Mouse (Mus musculus) cerebral cortex, adult 2 months (tissue): Measurements from ENCODE around the gene Tulp2.

Experiments
- WGBS: fragments of 180-500 bp; shearing (Covaris S2); methylation state at CpG from one replicate; pipeline ENCODE4 v1.1.7; 2018; 5-methylcytosine and 5-hydroxymethylcytosine counted together

Tulp2 gene

GRCm38 (mm10) chr7:45481374-45481927 is at the start of gene Tulp2:
Tulp2 (plus strand) TSS chr7:45481877.
- 51% methylated on average over 15 of the region's 15 CpGs for WGBS

- WGBS = 0% methylated on average over 7 of the region's 7 CpGs
Measured at GRCm38 (mm10) chr7:45433835-45434202, 47.9 kb upstream of the Tulp2 start.

GRCm38 (mm10) chr7:45434203-45435015 is 47.3 kb upstream of the Tulp2 start, which contains the start of gene Gys1:
Gys1 (plus strand) TSS chr7:45434844.
- under 1% methylated on average over 45 of the region's 45 CpGs for WGBS

- WGBS = 1% methylated on average over 16 of the region's 16 CpGs
Measured at GRCm38 (mm10) chr7:45435038-45435437, 46.6 kb upstream of the Tulp2 start.

GRCm38 (mm10) chr7:45436444-45436843 is 45.2 kb upstream of the Tulp2 start:
- WGBS = 97% methylated on average over 5 of the region's 5 CpGs

GRCm38 (mm10) chr7:45437046-45437445 is 44.6 kb upstream of the Tulp2 start:
- WGBS = 63% methylated on average over 6 of the region's 6 CpGs

- 39% methylated on average over 19 of the region's 19 CpGs for WGBS
Measured at GRCm38 (mm10) chr7:45437521-45438276, 44.0 kb upstream of the Tulp2 start, which contains the start of gene Ruvbl2. Ruvbl2 (minus strand) TSS chr7:45438096.

- WGBS = 90% methylated on average over 22 of the region's 22 CpGs
Measured at GRCm38 (mm10) chr7:45443526-45444420, 37.9 kb upstream of the Tulp2 start.

GRCm38 (mm10) chr7:45447325-45447990 is 34.2 kb upstream of the Tulp2 start:
- 38% methylated on average over 11 of the region's 11 CpGs for WGBS

- WGBS = 88% methylated on average over 1 of the region's 1 CpGs
Measured at GRCm38 (mm10) chr7:45449974-45450373, 31.7 kb upstream of the Tulp2 start.

- 37% methylated on average over 23 of the region's 23 CpGs for WGBS
Measured at GRCm38 (mm10) chr7:45451344-45451982, 30.2 kb upstream of the Tulp2 start.

GRCm38 (mm10) chr7:45454971-45455370 is 26.7 kb upstream of the Tulp2 start:
- WGBS = 90% methylated on average over 15 of the region's 15 CpGs

GRCm38 (mm10) chr7:45455932-45456696 is 25.6 kb upstream of the Tulp2 start:
- 75% methylated on average over 13 of the region's 13 CpGs for WGBS

- WGBS = 41% methylated on average over 9 of the region's 9 CpGs
Measured at GRCm38 (mm10) chr7:45456721-45457203, 24.9 kb upstream of the Tulp2 start.

- WGBS = 38% methylated on average over 10 of the region's 10 CpGs
Measured at GRCm38 (mm10) chr7:45457204-45458060, 24.2 kb upstream of the Tulp2 start.

- 1% methylated on average over 43 of the region's 43 CpGs for WGBS
Measured at GRCm38 (mm10) chr7:45458748-45459563, 22.7 kb upstream of the Tulp2 start.

GRCm38 (mm10) chr7:45459564-45460140 is 22.0 kb upstream of the Tulp2 start, which contains the start of gene Ftl1:
Ftl1 (minus strand) TSS chr7:45459884.
- 1% methylated on average over 34 of the region's 37 CpGs for WGBS
